Mouse (Mus musculus) hindbrain, embryonic 14.5 days (tissue): ENCODE measurements around the gene Cdh16. TPM values are rescaled to one million over a fixed set of nuclear protein-coding genes. Genes with fewer than 3 reads are reported as not detected.

Experiments
- ATAC-seq: fragments of 200-750 bp; cut with Nextera tagmentation; 2 replicates; pipeline ENCODE4 v1.8.0; 2017; ENCODE audit warnings: moderate number of reproducible peaks, mild to moderate bottlenecking, moderate TSS enrichment, moderate library complexity; ENCODE audit not compliant: low FRiP score
- DNase-seq: peaks from one replicate; pipeline ENCODE4 v3.0.0-alpha.2; 2015; ENCODE audit warnings: low spot score
- H3K27ac ChIP-seq: fragments of 300-500 bp; sonication (generic); 2 replicates; pipeline ENCODE4 v1.5.1; 2014; ENCODE audit warnings: mild to moderate bottlenecking, moderate library complexity
- H3K27me3 ChIP-seq: fragments of 300-500 bp; sonication (generic); 2 replicates; pipeline ENCODE4 v1.6.1; 2014; ENCODE audit warnings: mild to moderate bottlenecking, low read length, mixed read lengths; ENCODE audit not compliant: control insufficient read depth, insufficient read depth
- H3K36me3 ChIP-seq: fragments of 300-500 bp; sonication (generic); replicated peaks from 2 replicates; pipeline ENCODE4 v1.6.1; 2014; ENCODE audit not compliant: control insufficient read depth, insufficient read depth
- H3K4me1 ChIP-seq: fragments of 300-500 bp; sonication (generic); replicated peaks from 2 replicates; pipeline ENCODE4 v1.6.1; 2014; ENCODE audit warnings: antibody characterized with exemption, low read length, mixed read lengths; ENCODE audit not compliant: control insufficient read depth, insufficient read depth
- H3K4me2 ChIP-seq: fragments of 300-500 bp; sonication (generic); replicated peaks from 2 replicates; pipeline ENCODE4 v1.6.1; 2014; ENCODE audit warnings: mild to moderate bottlenecking, moderate library complexity
- H3K4me3 ChIP-seq: fragments of 300-500 bp; sonication (generic); replicated peaks from 2 replicates; pipeline ENCODE4 v1.5.1; 2014; ENCODE audit warnings: mild to moderate bottlenecking, low read length
- H3K9ac ChIP-seq: fragments of 300-500 bp; sonication (generic); 2 replicates; pipeline ENCODE4 v1.6.1; 2014
- H3K9me3 ChIP-seq: fragments of 300-500 bp; sonication (generic); 2 replicates; pipeline ENCODE4 v1.6.1; 2016; ENCODE audit warnings: low read length; ENCODE audit not compliant: control insufficient read depth
- WGBS: fragments of 180-500 bp; shearing (Covaris S2); extraction: QIAGEN DNeasy Blood & Tissue Kit; methylation state at CpG from one replicate; pipeline ENCODE4 v1.1.7; 2014; 5-methylcytosine and 5-hydroxymethylcytosine counted together
- polyA plus RNA-seq: library from polyadenylated mRNA; unstranded; fragments of >200 nt; fragmentation: Nextera tagmentation; extraction: Ambion mirVana; gene quantifications from 2 replicates; pipeline ENCODE4 v1.2.1, GENCODE M21; 2014

The Cdh16 gene
- polyA plus RNA-seq, 1 experiment from 2014 or later = not detected

DNA sequence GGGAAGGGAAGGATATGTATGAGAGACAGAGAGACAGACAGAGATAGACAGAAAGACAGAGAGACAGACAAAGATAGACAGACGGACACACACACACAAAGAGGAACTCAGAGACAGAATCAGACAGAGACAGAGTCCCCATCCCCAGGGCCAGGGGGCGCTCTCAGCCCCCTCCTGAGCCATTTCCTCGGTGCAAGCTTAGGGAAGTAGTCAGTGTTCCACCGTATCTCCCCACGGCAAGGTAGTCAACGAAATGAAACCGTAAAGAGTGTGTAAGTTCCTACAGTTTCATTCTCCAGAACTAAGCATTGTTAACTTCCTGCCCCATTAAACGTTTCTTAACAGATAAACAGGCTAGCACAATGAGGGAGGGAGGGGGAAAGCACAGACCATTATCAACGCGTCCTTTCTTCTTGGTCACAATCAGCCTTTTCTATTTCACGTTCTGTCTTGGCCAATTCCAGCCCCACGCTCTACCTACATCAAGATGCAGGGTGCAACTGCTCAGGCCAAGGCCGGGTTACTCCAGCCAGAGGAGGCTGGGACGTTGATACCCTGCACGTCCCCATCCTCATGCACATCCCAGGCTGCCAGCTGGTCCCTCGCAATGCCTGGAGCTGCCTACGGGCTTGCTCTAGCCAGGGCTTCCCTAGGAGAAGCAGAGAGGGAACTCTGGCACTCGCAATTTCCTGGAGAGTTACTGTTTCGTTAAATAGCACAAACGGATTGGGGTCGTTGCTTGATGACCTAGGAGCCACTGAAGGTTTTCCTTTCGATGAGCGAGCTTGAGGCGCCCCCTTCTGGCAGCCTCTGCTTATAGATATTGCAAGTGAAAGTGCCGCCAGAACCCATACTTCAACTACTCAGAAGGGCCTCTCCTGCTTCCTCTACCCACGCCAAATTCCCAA lies 53.5 kb downstream of the Cdh16 start:
- H3K27me3 ChIP-seq = no peaks in the 10 kb centered on the region
- H3K9ac ChIP-seq = peak overlapping the region; percentile 32
- DNase-seq (peak; percentile 81), ATAC-seq (peak; percentile 64; the same call in 1 of the 2 replicates)
- no peak overlapping the region for H3K27ac ChIP-seq
- no peaks in the 10 kb centered on the region for H3K4me1 ChIP-seq
- H3K4me2 ChIP-seq = peak overlapping the region; percentile 59
- no peaks in the 10 kb centered on the region for H3K9me3 ChIP-seq
- H3K4me3 ChIP-seq = peak overlapping the region; percentile 23
- WGBS = 8% methylated on average over 26 of the region's 26 CpGs
- no peaks in the 10 kb centered on the region for H3K36me3 ChIP-seq

- no peak for ATAC-seq
- WGBS = 57% methylated on average over 1 of the region's 1 CpGs
- Histone ChIP-seq H3K36me3 (no peaks in the 10 kb centered on the region), H3K4me3 (no peak overlapping the region), H3K9me3 (no peaks in the 10 kb centered on the region), H3K27ac (no peak overlapping the region), H3K4me1 (no peaks in the 10 kb centered on the region), H3K4me2 (no peak overlapping the region), H3K9ac (no peak overlapping the region), H3K27me3 (no peaks in the 10 kb centered on the region)
- no peak for DNase-seq
These were observed 54.6 kb downstream of the Cdh16 start for GRCm38 (mm10) chr8:104569559-104569958.

- Histone ChIP-seq H3K4me1 (no peaks in the 10 kb centered on the region), H3K36me3 (no peaks in the 10 kb centered on the region), H3K4me2 (no peak overlapping the region), H3K4me3 (no peak overlapping the region), H3K9me3 (no peaks in the 10 kb centered on the region), H3K9ac (no peak overlapping the region), H3K27ac (no peak overlapping the region), H3K27me3 (no peaks in the 10 kb centered on the region)
- DNase-seq (no peak), ATAC-seq (0 out of 2 replicates have a peak, but pooled peaks have one; percentile 34)
- 94% methylated on average over 5 of the region's 5 CpGs for WGBS
These were observed 58.8 kb downstream of the Cdh16 start for GRCm38 (mm10) chr8:104565457-104565798.

GRCm38 (mm10) chr8:104564633-104565456 lies 59.4 kb downstream of the Cdh16 start:
- Histone ChIP-seq H3K27ac (no peak overlapping the region), H3K9ac (no peak overlapping the region), H3K27me3 (no peaks in the 10 kb centered on the region), H3K4me2 (no peak overlapping the region; the same call in 1 of the 2 replicates), H3K36me3 (no peaks in the 10 kb centered on the region), H3K4me3 (no peak overlapping the region), H3K9me3 (no peaks in the 10 kb centered on the region), H3K4me1 (no peaks in the 10 kb centered on the region)
- ATAC-seq (peak; percentile 85; the same call in 1 of the 2 replicates), DNase-seq (peak; percentile 85)
- WGBS = 19% methylated on average over 22 of the region's 22 CpGs

DNA sequence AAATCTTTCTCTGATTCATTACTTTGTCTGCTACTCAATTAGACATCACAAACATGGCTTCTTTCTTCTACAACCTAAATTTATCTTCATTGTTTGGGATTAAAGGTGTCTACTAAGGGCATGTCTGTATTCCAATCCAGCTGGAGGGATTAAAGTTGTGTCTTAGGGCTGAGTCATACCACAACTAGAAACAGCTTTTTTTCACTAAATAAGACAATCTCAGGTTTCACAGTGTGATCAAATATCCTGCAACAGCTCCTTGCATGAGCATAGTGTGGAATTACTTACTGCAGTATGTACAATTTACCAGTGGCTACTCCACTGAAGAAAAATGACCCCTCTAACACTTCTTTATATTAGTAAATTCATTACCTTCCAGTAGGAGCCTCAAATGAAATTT lies 63.5 kb downstream of the Cdh16 start:
- Histone ChIP-seq H3K4me3 (no peak overlapping the region), H3K27me3 (no peaks in the 10 kb centered on the region), H3K4me2 (no peak overlapping the region), H3K4me1 (no peaks in the 10 kb centered on the region), H3K9ac (no peak overlapping the region), H3K9me3 (no peaks in the 10 kb centered on the region), H3K27ac (no peak overlapping the region), H3K36me3 (no peaks in the 10 kb centered on the region)
- no peak for DNase-seq
- no peak for ATAC-seq

- WGBS = 83% methylated on average over 7 of the region's 7 CpGs
- no peak overlapping the region for H3K9ac ChIP-seq
- H3K4me1 ChIP-seq = no peaks in the 10 kb centered on the region
- H3K9me3 ChIP-seq = no peaks in the 10 kb centered on the region
- DNase-seq (no peak), ATAC-seq (no peak)
- no peaks in the 10 kb centered on the region for H3K36me3 ChIP-seq
- no peak overlapping the region for H3K4me2 ChIP-seq
- H3K4me3 ChIP-seq = no peak overlapping the region
- H3K27me3 ChIP-seq = no peaks in the 10 kb centered on the region
- no peak overlapping the region for H3K27ac ChIP-seq
These were observed 67.0 kb downstream of the Cdh16 start for GRCm38 (mm10) chr8:104557226-104557625.

DNA sequence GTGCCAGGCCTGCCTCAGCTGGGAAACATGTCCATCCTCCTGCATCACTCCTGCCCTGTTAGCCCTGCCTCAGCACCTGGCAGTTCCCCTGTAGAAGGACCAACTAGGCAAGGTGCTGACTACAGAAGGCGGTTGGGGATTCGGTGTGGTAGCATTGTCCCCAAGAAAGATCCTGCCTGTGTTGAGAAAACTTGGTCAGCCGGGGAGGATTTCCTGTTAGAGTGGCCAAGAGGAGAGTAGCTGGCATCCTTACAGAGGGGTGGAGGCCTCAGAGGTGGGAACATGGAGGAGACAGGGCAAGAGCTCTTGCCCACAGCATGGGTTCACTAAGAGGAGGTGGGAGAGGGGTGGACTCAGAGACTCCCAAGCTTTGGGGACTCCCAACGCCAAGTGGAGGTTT lies 69.0 kb downstream of the Cdh16 start:
- no peak for ATAC-seq
- WGBS = 86% methylated on average over 4 of the region's 4 CpGs
- H3K9me3 ChIP-seq = no peaks in the 10 kb centered on the region

More for the DNA sequence above, 69.0 kb downstream of the Cdh16 start:
- no peaks in the 10 kb centered on the region for H3K27me3 ChIP-seq
- no peaks in the 10 kb centered on the region for H3K36me3 ChIP-seq
- no peaks in the 10 kb centered on the region for H3K4me1 ChIP-seq
- no peak for DNase-seq
- H3K4me3 ChIP-seq = no peak overlapping the region
- no peak overlapping the region for H3K4me2 ChIP-seq
- no peak overlapping the region for H3K9ac ChIP-seq
- no peak overlapping the region for H3K27ac ChIP-seq

Other genes with a start within 250 kb of the Cdh16 start
- 3.5 and 3.8 TPM in 2 replicates for gene Cmtm4, start 228.6 kb downstream of the Cdh16 start, polyA plus RNA-seq
- gene Dync1li2, start 181.3 kb downstream of the Cdh16 start, polyA plus RNA-seq = 89.9 and 96.5 TPM in 2 replicates
- 0.78 and 0.83 TPM in 2 replicates for gene Terb1, start 114.5 kb downstream of the Cdh16 start, polyA plus RNA-seq
- gene Nae1, start 89.8 kb downstream of the Cdh16 start, polyA plus RNA-seq = 111 and 116 TPM in 2 replicates
- 2.0 and 2.2 TPM in 2 replicates for gene Car7, start 89.7 kb downstream of the Cdh16 start, polyA plus RNA-seq
- 18.7 and 19.7 TPM in 2 replicates for gene Pdp2, start 32.9 kb downstream of the Cdh16 start, polyA plus RNA-seq
- gene Rrad, start 6.9 kb upstream of the Cdh16 start, polyA plus RNA-seq = 3.9 and 4.3 TPM in 2 replicates
- gene Ciao2b, start 17.6 kb upstream of the Cdh16 start, polyA plus RNA-seq = 109 and 128 TPM in 2 replicates
- not detected in 2 replicates for gene Ces2a, start 109.6 kb upstream of the Cdh16 start, polyA plus RNA-seq
- gene Ces2b, start 207.2 kb upstream of the Cdh16 start, polyA plus RNA-seq = 0.29 and 0.44 TPM in 2 replicates
- gene Ces2c, start 222.7 kb upstream of the Cdh16 start, polyA plus RNA-seq = not detected in 2 replicates